Mouse (Mus musculus) C2C12 (cell line): Measurements from ENCODE around the gene Tnfaip8l2.

Experiments
- CTCF ChIP-seq: IDR thresholded peaks from one replicate; pipeline ENCODE4 v1.5.1; 2011; ENCODE audit not compliant: control insufficient read depth, insufficient read depth, insufficient read length
- FOSL1 ChIP-seq: IDR thresholded peaks from one replicate; pipeline ENCODE4 v1.8.0; 2011; ENCODE audit warnings: mild to moderate bottlenecking, low read length; ENCODE audit not compliant: poor library complexity, insufficient read depth, severe bottlenecking
- MAX ChIP-seq: IDR thresholded peaks from one replicate; pipeline ENCODE4 v1.6.1; 2011; ENCODE audit warnings: mild to moderate bottlenecking, control low read depth
- USF1 ChIP-seq: IDR thresholded peaks from one replicate; pipeline ENCODE4 v1.6.1; 2011; ENCODE audit warnings: low read depth, mild to moderate bottlenecking, control low read depth, moderate library complexity

GRCm38 (mm10) chr3:95172526-95173255 lies 30.5 kb upstream of the Tnfaip8l2 start:
- TF ChIP-seq CTCF (no peak), MAX (no peak), USF1 (no peak), FOSL1 (no peak)
